Mouse (Mus musculus) lung, adult 2 months (tissue): Measurements from ENCODE around the gene Sfta2.

Source experiments
- CTCF ChIP-seq: fragments of 200-500 bp; IDR thresholded peaks from 2 replicates; pipeline ENCODE4 v1.5.1; 2011; ENCODE audit warnings: mild to moderate bottlenecking, low read length, control low read depth; ENCODE audit not compliant: insufficient read depth
- POLR2A ChIP-seq: fragments of 200-500 bp; IDR thresholded peaks from 2 replicates; pipeline ENCODE4 v1.6.1; 2011; ENCODE audit warnings: low read depth, mild to moderate bottlenecking, control low read depth, low read length, borderline replicate concordance; ENCODE audit errors: extremely low read depth

- no peak for TF ChIP-seq CTCF
- no peak for TF ChIP-seq POLR2A
These were observed 45.1 kb upstream of the Sfta2 start for GRCm38 (mm10) chr17:35556186-35556765.
